Mouse (Mus musculus): Measurements from ENCODE around the gene Spns2.

DNA sequence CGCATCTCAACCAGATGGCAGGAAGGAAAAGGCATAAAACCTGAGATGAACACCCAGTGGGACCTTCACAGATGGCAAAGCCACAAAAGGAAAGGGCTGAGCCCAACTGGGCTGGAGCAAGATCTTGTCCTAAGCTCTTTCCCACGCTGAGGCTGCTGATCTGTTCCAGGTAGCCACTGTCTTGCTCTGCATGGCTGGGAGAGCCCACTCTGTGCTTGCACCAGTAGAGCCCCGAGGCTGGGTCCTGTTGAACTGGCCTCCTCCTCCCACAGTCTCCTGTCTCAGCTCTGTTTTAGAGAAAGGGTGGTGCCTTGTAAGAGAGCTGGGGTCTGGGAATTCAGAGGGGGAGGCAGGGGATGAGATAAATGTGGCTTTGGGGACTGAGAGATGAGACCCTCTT lies 82.6 kb downstream of the Spns2 start:
- no peak for TF ChIP-seq GATA1 (IDR thresholded peaks at IDR 0.05; ENCODE audit: borderline replicate concordance, low read length)
- no peak for TF ChIP-seq FLI1 (IDR thresholded peaks at IDR 0.05; ENCODE audit: low read length)
